Mouse (Mus musculus): ENCODE results near the gene Bloc1s3. TPM values are rescaled to one million over a fixed set of nuclear protein-coding genes. Genes with fewer than 3 reads are reported as not detected.
A peak's percentile ranks its signal among the peaks of the same experiment; 100 is the strongest.

Bloc1s3 gene
- polyA plus RNA-seq, 1 experiment from 2014 or later, result 0.74 TPM

- Histone ChIP-seq H3K9ac (ENCODE audit: low read depth, low read length) (no peak overlapping the region), H3K4me1 (ENCODE audit: control insufficient read depth, insufficient read depth, low read length) (peaks cover 11% of the 10 kb centered on the region; the same call in 1 of the 2 replicates)
These were observed 35.4 kb upstream of the Bloc1s3 start for GRCm38 (mm10) chr7:19543584-19543983.

GRCm38 (mm10) chr7:19542155-19542691, 34.1 kb upstream of the Bloc1s3 start:
- 68% methylated on average over 8 of the region's 8 CpGs for WGBS
- peak overlapping the region; percentile 33; the same call in 1 of the 2 replicates for H3K27ac ChIP-seq (replicated peaks; ENCODE audit: low read depth, low read length)

More at GRCm38 (mm10) chr7:19543584-19543983, 35.4 kb upstream of the Bloc1s3 start:
- DNase-seq (ENCODE audit: low spot score), result no peak
- no peak overlapping the region for H3K4me2 ChIP-seq (ENCODE audit: low read depth, low read length)
- H3K27ac ChIP-seq (replicated peaks; ENCODE audit: low read depth, low read length), result no peak overlapping the region
- no peaks in the 10 kb centered on the region for H3K36me3 ChIP-seq (ENCODE audit: control insufficient read depth, insufficient read depth, low read length)
- H3K4me3 ChIP-seq (ENCODE audit: low read depth, low read length), result no peak overlapping the region
- H3K27me3 ChIP-seq (replicated peaks; ENCODE audit: control insufficient read depth, insufficient read depth, low read length), result no peaks in the 10 kb centered on the region
- H3K9me3 ChIP-seq (ENCODE audit: control insufficient read depth, low read length), result no peaks in the 10 kb centered on the region
- no peak for ATAC-seq (ENCODE audit: low read depth)
- WGBS, result 57% methylated on average over 6 of the region's 6 CpGs

GRCm38 (mm10) chr7:19541681-19542154, 33.6 kb upstream of the Bloc1s3 start:
- 0 out of 2 replicates have a peak, but pooled peaks cover 5% of the 10 kb centered on the region for H3K36me3 ChIP-seq (ENCODE audit: control insufficient read depth, insufficient read depth, low read length)
- no peak overlapping the region for H3K4me2 ChIP-seq (ENCODE audit: low read depth, low read length)
- H3K4me1 ChIP-seq (ENCODE audit: control insufficient read depth, insufficient read depth, low read length), result peaks cover 11% of the 10 kb centered on the region; the same call in 1 of the 2 replicates
- 77% methylated on average over 7 of the region's 7 CpGs for WGBS
- H3K9ac ChIP-seq (ENCODE audit: low read depth, low read length), result no peak overlapping the region
- no peaks in the 10 kb centered on the region for H3K27me3 ChIP-seq (replicated peaks; ENCODE audit: control insufficient read depth, insufficient read depth, low read length)
- H3K9me3 ChIP-seq (ENCODE audit: control insufficient read depth, low read length), result no peaks in the 10 kb centered on the region
- DNase-seq (ENCODE audit: low spot score) (no peak), ATAC-seq (ENCODE audit: low read depth) (no peak)
- no peak overlapping the region for H3K27ac ChIP-seq (replicated peaks; ENCODE audit: low read depth, low read length)
- H3K4me3 ChIP-seq (ENCODE audit: low read depth, low read length), result no peak overlapping the region

More at GRCm38 (mm10) chr7:19542155-19542691, 34.1 kb upstream of the Bloc1s3 start:
- Histone ChIP-seq H3K4me3 (ENCODE audit: low read depth, low read length) (no peak overlapping the region), H3K36me3 (ENCODE audit: control insufficient read depth, insufficient read depth, low read length) (0 out of 2 replicates have a peak, but pooled peaks cover 5% of the 10 kb centered on the region), H3K4me1 (ENCODE audit: control insufficient read depth, insufficient read depth, low read length) (peaks cover 11% of the 10 kb centered on the region; the same call in 1 of the 2 replicates), H3K9ac (ENCODE audit: low read depth, low read length) (no peak overlapping the region), H3K4me2 (ENCODE audit: low read depth, low read length) (no peak overlapping the region), H3K9me3 (ENCODE audit: control insufficient read depth, low read length) (no peaks in the 10 kb centered on the region), H3K27me3 (replicated peaks; ENCODE audit: control insufficient read depth, insufficient read depth, low read length) (no peaks in the 10 kb centered on the region)
- peak; percentile 78 for ATAC-seq (ENCODE audit: low read depth)
- peak; percentile 79 for DNase-seq (ENCODE audit: low spot score)

- Histone ChIP-seq H3K9me3 (ENCODE audit: control insufficient read depth, low read length) (no peaks in the 10 kb centered on the region), H3K4me3 (ENCODE audit: low read depth, low read length) (no peak overlapping the region), H3K9ac (ENCODE audit: low read depth, low read length) (no peak overlapping the region), H3K4me2 (ENCODE audit: low read depth, low read length) (no peak overlapping the region), H3K36me3 (ENCODE audit: control insufficient read depth, insufficient read depth, low read length) (0 out of 2 replicates have a peak, but pooled peaks cover 5% of the 10 kb centered on the region), H3K4me1 (ENCODE audit: control insufficient read depth, insufficient read depth, low read length) (peaks cover 11% of the 10 kb centered on the region; the same call in 1 of the 2 replicates), H3K27me3 (replicated peaks; ENCODE audit: control insufficient read depth, insufficient read depth, low read length) (no peaks in the 10 kb centered on the region), H3K27ac (replicated peaks; ENCODE audit: low read depth, low read length) (no peak overlapping the region)
- WGBS, result 75% methylated on average over 2 of the region's 2 CpGs
- DNase-seq (ENCODE audit: low spot score), result no peak
- no peak for ATAC-seq (ENCODE audit: low read depth)
These were observed 32.8 kb upstream of the Bloc1s3 start for GRCm38 (mm10) chr7:19540771-19541566.

- no peaks in the 10 kb centered on the region for H3K27me3 ChIP-seq (replicated peaks; ENCODE audit: control insufficient read depth, insufficient read depth, low read length)
- ATAC-seq (ENCODE audit: low read depth), result no peak
- no peaks in the 10 kb centered on the region for H3K9me3 ChIP-seq (ENCODE audit: control insufficient read depth, low read length)
- H3K36me3 ChIP-seq (ENCODE audit: control insufficient read depth, insufficient read depth, low read length), result peaks cover 60% of the 10 kb centered on the region
- H3K9ac ChIP-seq (ENCODE audit: low read depth, low read length), result no peak overlapping the region
- DNase-seq (ENCODE audit: low spot score), result no peak
- no peak overlapping the region for H3K27ac ChIP-seq (replicated peaks; ENCODE audit: low read depth, low read length)
- H3K4me2 ChIP-seq (ENCODE audit: low read depth, low read length), result no peak overlapping the region
- no peak overlapping the region for H3K4me3 ChIP-seq (ENCODE audit: low read depth, low read length)
- H3K4me1 ChIP-seq (ENCODE audit: control insufficient read depth, insufficient read depth, low read length), result no peaks in the 10 kb centered on the region
- 88% methylated on average over 10 of the region's 10 CpGs for WGBS
These were observed 26.5 kb upstream of the Bloc1s3 start for GRCm38 (mm10) chr7:19534676-19535075.

- Histone ChIP-seq H3K4me3 (ENCODE audit: low read depth, low read length) (no peak overlapping the region), H3K9ac (ENCODE audit: low read depth, low read length) (no peak overlapping the region), H3K27me3 (replicated peaks; ENCODE audit: control insufficient read depth, insufficient read depth, low read length) (no peaks in the 10 kb centered on the region), H3K9me3 (ENCODE audit: control insufficient read depth, low read length) (no peaks in the 10 kb centered on the region), H3K4me2 (ENCODE audit: low read depth, low read length) (no peak overlapping the region), H3K27ac (replicated peaks; ENCODE audit: low read depth, low read length) (0 out of 2 replicates have a peak overlapping the region, but pooled peaks have one; percentile 10), H3K36me3 (ENCODE audit: control insufficient read depth, insufficient read depth, low read length) (peaks cover 68% of the 10 kb centered on the region), H3K4me1 (ENCODE audit: control insufficient read depth, insufficient read depth, low read length) (no peaks in the 10 kb centered on the region)
- ATAC-seq (ENCODE audit: low read depth) (0 out of 2 replicates have a peak, but pooled peaks have one; percentile 24), DNase-seq (ENCODE audit: low spot score) (peak; percentile 68)
- 84% methylated on average over 14 of the region's 14 CpGs for WGBS
These were observed 24.1 kb upstream of the Bloc1s3 start for GRCm38 (mm10) chr7:19532240-19532639.

GRCm38 (mm10) chr7:19531077-19531476, 22.9 kb upstream of the Bloc1s3 start:
- 71% methylated on average over 10 of the region's 10 CpGs for WGBS
- Histone ChIP-seq H3K36me3 (ENCODE audit: control insufficient read depth, insufficient read depth, low read length) (peaks cover 68% of the 10 kb centered on the region), H3K4me2 (ENCODE audit: low read depth, low read length) (no peak overlapping the region), H3K9ac (ENCODE audit: low read depth, low read length) (no peak overlapping the region), H3K27me3 (replicated peaks; ENCODE audit: control insufficient read depth, insufficient read depth, low read length) (no peaks in the 10 kb centered on the region), H3K27ac (replicated peaks; ENCODE audit: low read depth, low read length) (no peak overlapping the region), H3K4me3 (ENCODE audit: low read depth, low read length) (no peak overlapping the region), H3K4me1 (ENCODE audit: control insufficient read depth, insufficient read depth, low read length) (no peaks in the 10 kb centered on the region), H3K9me3 (ENCODE audit: control insufficient read depth, low read length) (no peaks in the 10 kb centered on the region)
- peak; percentile 31; the same call in 1 of the 2 replicates for ATAC-seq (ENCODE audit: low read depth)
- DNase-seq (ENCODE audit: low spot score), result no peak

- H3K4me2 ChIP-seq (ENCODE audit: low read depth, low read length), result no peak overlapping the region
- peaks cover 56% of the 10 kb centered on the region for H3K27me3 ChIP-seq (replicated peaks; ENCODE audit: control insufficient read depth, insufficient read depth, low read length)
- H3K36me3 ChIP-seq (ENCODE audit: control insufficient read depth, insufficient read depth, low read length), result peaks cover 18% of the 10 kb centered on the region
- ATAC-seq (ENCODE audit: low read depth) (no peak), DNase-seq (ENCODE audit: low spot score) (no peak)
- no peak overlapping the region for H3K9ac ChIP-seq (ENCODE audit: low read depth, low read length)
- H3K27ac ChIP-seq (replicated peaks; ENCODE audit: low read depth, low read length), result no peak overlapping the region
- no peaks in the 10 kb centered on the region for H3K9me3 ChIP-seq (ENCODE audit: control insufficient read depth, low read length)
- H3K4me3 ChIP-seq (ENCODE audit: low read depth, low read length), result no peak overlapping the region
- 63% methylated on average over 2 of the region's 2 CpGs for WGBS
- H3K4me1 ChIP-seq (ENCODE audit: control insufficient read depth, insufficient read depth, low read length), result peaks cover 8% of the 10 kb centered on the region; the same call in 1 of the 2 replicates
These were observed 16.9 kb upstream of the Bloc1s3 start for GRCm38 (mm10) chr7:19525105-19525481.
